In genomic region chr6:90368976-90369724, GRCm38 (mm10) we compare ENCODE assay signal across 8 mouse cellular contexts. TPM values are rescaled to one million over a fixed set of nuclear protein-coding genes. Genes with fewer than 3 reads are reported as not detected.
A peak's percentile ranks its signal among the peaks of the same experiment; 100 is the strongest.
DNase-seq lines count a peak whose midpoint lies in the region; ATAC-seq and TF ChIP-seq lines count a peak whose summit lies in the region.

TSS of gene Zxdc (plus strand) at chr6:90369492.

- H3K9me3 ChIP-seq in embryonic facial prominence, embryonic 14.5 days (ENCODE audit: control insufficient read depth, low read length): no peaks in the 10 kb centered on the region
- H3K9me3 ChIP-seq in limb, embryonic 13.5 days: no peaks in the 10 kb centered on the region
- H3K9me3 ChIP-seq in midbrain, embryonic 16.5 days (replicated peaks; ENCODE audit: control insufficient read depth, low read length, poor library complexity, severe bottlenecking): no peaks in the 10 kb centered on the region

- peaks cover 16% of the 10 kb centered on the region for H3K36me3 ChIP-seq in embryonic facial prominence, embryonic 14.5 days (ENCODE audit: control insufficient read depth, insufficient read depth, low read length)
- H3K36me3 ChIP-seq in heart, adult 2 months (ENCODE audit: control insufficient read depth, insufficient read depth, low read length): peaks cover 19% of the 10 kb centered on the region
- peaks cover 20% of the 10 kb centered on the region for H3K36me3 ChIP-seq in limb, embryonic 13.5 days
- peaks cover 3% of the 10 kb centered on the region; the same call in 1 of the 2 replicates for H3K36me3 ChIP-seq in midbrain, embryonic 16.5 days (ENCODE audit: control insufficient read depth, insufficient read depth, low read length)

- no peaks in the 10 kb centered on the region for H3K27me3 ChIP-seq in embryonic facial prominence, embryonic 14.5 days (replicated peaks; ENCODE audit: control insufficient read depth, insufficient read depth, low read length)
- H3K27me3 ChIP-seq in heart, adult 2 months (ENCODE audit: control insufficient read depth, insufficient read depth, low read length): no peaks in the 10 kb centered on the region
- no peaks in the 10 kb centered on the region for H3K27me3 ChIP-seq in limb, embryonic 13.5 days
- no peaks in the 10 kb centered on the region for H3K27me3 ChIP-seq in midbrain, embryonic 16.5 days (ENCODE audit: control insufficient read depth, insufficient read depth, low read depth, low read length)

- peak within 1 kb of the TSS; percentile 79 for H3K9ac ChIP-seq in embryonic facial prominence, embryonic 14.5 days (ENCODE audit: low read depth, low read length)
- H3K9ac ChIP-seq in heart, adult 2 months (ENCODE audit: low read depth, low read length): peak within 1 kb of the TSS; percentile 97
- peak within 1 kb of the TSS; percentile 81 for H3K9ac ChIP-seq in limb, embryonic 13.5 days
- H3K9ac ChIP-seq in midbrain, embryonic 16.5 days (ENCODE audit: low read depth, low read length): peak within 1 kb of the TSS; percentile 90

- H3K4me3 ChIP-seq in embryonic facial prominence, embryonic 14.5 days (ENCODE audit: low read depth, low read length): peak within 1 kb of the TSS; percentile 90
- peak within 1 kb of the TSS; percentile 93 for H3K4me3 ChIP-seq in heart, adult 2 months
- peak within 1 kb of the TSS; percentile 94 for H3K4me3 ChIP-seq in limb, embryonic 13.5 days
- peak within 1 kb of the TSS; percentile 97 for H3K4me3 ChIP-seq in midbrain, embryonic 16.5 days (ENCODE audit: low read depth, low read length)

- no peak for TF ChIP-seq CTCF in heart, adult 2 months (IDR thresholded peaks at IDR 0.05)

- peaks cover 19% of the 10 kb centered on the region for H3K4me1 ChIP-seq in embryonic facial prominence, embryonic 14.5 days (ENCODE audit: control insufficient read depth, insufficient read depth, low read length)
- peaks cover 10% of the 10 kb centered on the region for H3K4me1 ChIP-seq in heart, adult 2 months (ENCODE audit: control insufficient read depth, insufficient read depth, low read length)
- peaks cover 23% of the 10 kb centered on the region for H3K4me1 ChIP-seq in limb, embryonic 13.5 days
- peaks cover 21% of the 10 kb centered on the region for H3K4me1 ChIP-seq in midbrain, embryonic 16.5 days (ENCODE audit: control insufficient read depth, insufficient read depth, low read length)

- ATAC-seq in embryonic facial prominence, embryonic 14.5 days (ENCODE audit: low read depth): peak; percentile 99
- peak; percentile 98 for ATAC-seq in limb, embryonic 13.5 days (ENCODE audit: low FRiP score, low read depth)
- peak; percentile 98 for ATAC-seq in midbrain, embryonic 16.5 days

- intact Hi-C loops in heart, adult 2 months (cut with DNase I): no loop called here

- peak; percentile 98 for DNase-seq in 3T3-L1 (ENCODE audit: low read depth, low spot score)
- peak; percentile 98 to 99 for DNase-seq in adrenal gland, postnatal 4 days (ENCODE audit: low spot score in 2 of 2)
- peak; percentile 98 for DNase-seq in embryonic facial prominence, embryonic 14.5 days (ENCODE audit: low spot score)
- peak; percentile 99 to 100 for DNase-seq in heart, adult 2 months
- DNase-seq in kidney, adult 8-10 months: peak; percentile 99
- peak; percentile 87 to 96 for DNase-seq in spleen, postnatal 10 days (ENCODE audit: low spot score in 2 of 2)

- WGBS in embryonic facial prominence, embryonic 14.5 days: 7% methylated on average over 33 of the region's 41 CpGs
- 5% methylated on average over 41 of the region's 41 CpGs for WGBS in heart, adult 2 months
- WGBS in limb, embryonic 13.5 days: 6% methylated on average over 38 of the region's 41 CpGs
- 5% methylated on average over 41 of the region's 41 CpGs for WGBS in midbrain, embryonic 16.5 days

- peaks cover 3% of the 10 kb centered on the region for H3K79me2 ChIP-seq in heart, adult 2 months (replicated peaks; ENCODE audit: control insufficient read depth, insufficient read depth, low read length)

- TF ChIP-seq EP300 in heart, adult 2 months (IDR thresholded peaks at IDR 0.05; ENCODE audit: insufficient read depth, low read depth, low read length): no peak

- peak within 1 kb of the TSS; percentile 99 for H3K4me2 ChIP-seq in embryonic facial prominence, embryonic 14.5 days (ENCODE audit: low read depth, low read length)
- peak within 1 kb of the TSS; percentile 99 for H3K4me2 ChIP-seq in limb, embryonic 13.5 days (replicated peaks)
- peak within 1 kb of the TSS; percentile 99 for H3K4me2 ChIP-seq in midbrain, embryonic 16.5 days (ENCODE audit: low read length)

- H3K27ac ChIP-seq in embryonic facial prominence, embryonic 14.5 days (replicated peaks; ENCODE audit: low read depth, low read length): 0 out of 2 replicates have a peak within 1 kb of the TSS, but pooled peaks have one; percentile 29
- H3K27ac ChIP-seq in heart, adult 2 months: peak within 1 kb of the TSS; percentile 83
- peak within 1 kb of the TSS; percentile 67; the same call in 1 of the 2 replicates for H3K27ac ChIP-seq in limb, embryonic 13.5 days
- peak within 1 kb of the TSS; percentile 91 for H3K27ac ChIP-seq in midbrain, embryonic 16.5 days (ENCODE audit: low read length)

- peak; percentile 80 for TF ChIP-seq POLR2A in heart, adult 2 months (IDR thresholded peaks at IDR 0.05; ENCODE audit: insufficient read depth, low read depth, low read length)

RNA-seq across cellular contexts. Expression of gene Zxdc, which starts in this region (rescaled TPM):
- total RNA-seq in adrenal gland, postnatal 4 days (2021): 10 to 100 TPM; 26.6 to 29.4 TPM
- polyA plus RNA-seq in embryonic facial prominence, embryonic 14.5 days (2014; fragmentation: Nextera tagmentation; extraction: Ambion mirVana): 11.9 and 12.9 TPM in 2 replicates
- total RNA-seq in heart, adult 2 months (2021): 10 to 100 TPM; 12.6 to 14.6 TPM
- polyA plus RNA-seq in heart, adult 2 months (2012; rRNA removed): 8.4 and 10.8 TPM in 2 replicates
- 6.5 and 6.9 TPM in 2 replicates for polyA plus RNA-seq in limb, embryonic 13.5 days (2015; fragmentation: Nextera tagmentation; extraction: Ambion mirVana)
- polyA plus RNA-seq in midbrain, embryonic 16.5 days (2015; fragmentation: Nextera tagmentation; extraction: Ambion mirVana): 8.8 and 9.2 TPM in 2 replicates

Comparison
In these comparisons a context has a peak if more than half of its experiments do, and no peak if none do; other contexts are left out.
1. Peak in every context shown above with its lines: DNase-seq, ATAC-seq, H3K4me3 ChIP-seq and H3K27ac ChIP-seq.
2. H3K27ac ChIP-seq: peak in every context shown above with its lines; median percentile 91 in midbrain, embryonic 16.5 days; 83 in heart, adult 2 months; 67 in limb, embryonic 13.5 days; 29 in embryonic facial prominence, embryonic 14.5 days.